Mouse (Mus musculus) adrenal gland, adult (tissue): ENCODE measurements at regions not wholly inside any gene's neighbourhood (a gene's known extent, or its start where the extent isn't known, plus 50 kb on each side); places are given as distances from the start of the nearest gene placed in this dataset.

Experiments
- DNase-seq, 2 experiments: peaks; one replicate each; pipeline ENCODE4 v3.0.0; 2022 to 2023; ENCODE audit warnings: low spot score in 1 of 2; ENCODE audit not compliant: inconsistent age in 2 of 2

DNA sequence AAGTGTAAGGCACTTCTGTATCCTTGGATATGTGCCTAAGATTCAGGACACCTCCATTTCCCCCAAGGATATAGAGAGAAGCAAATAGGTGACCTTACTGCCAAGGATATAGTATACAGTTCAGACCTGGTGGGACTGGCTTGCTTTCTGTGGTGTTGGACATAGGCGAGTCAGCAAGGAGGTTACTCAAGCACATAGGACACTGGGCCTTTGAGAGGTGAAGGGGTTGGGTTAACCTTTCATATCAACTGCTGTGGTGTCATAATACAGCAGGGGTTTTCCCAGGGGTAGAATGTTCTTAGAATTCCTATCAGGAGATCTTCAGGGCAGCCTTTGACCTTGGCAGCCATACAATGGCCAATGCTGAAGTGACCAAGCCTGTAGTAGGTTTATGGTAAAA is 71.5 kb upstream of the Tnfaip3 start:
- no peak for DNase-seq

DNA sequence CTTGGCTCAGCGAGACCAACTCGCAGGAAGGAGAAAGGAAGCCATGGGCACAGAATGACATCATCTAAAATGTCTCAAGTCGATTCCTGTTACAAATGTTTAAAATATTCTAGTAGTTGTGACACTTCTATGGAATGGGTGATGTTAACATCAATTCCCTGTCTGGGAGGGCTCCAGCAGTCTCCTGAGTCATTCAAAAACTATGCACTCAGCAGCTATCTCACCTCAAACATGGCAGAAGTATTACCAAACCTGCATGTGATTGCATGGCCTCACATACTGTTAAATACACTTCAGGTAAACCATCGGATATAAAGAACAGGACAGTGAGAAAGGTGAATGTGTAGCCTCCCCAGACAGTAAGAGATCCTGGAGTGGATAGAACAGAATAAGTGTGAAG is 66.7 kb upstream of the Tnfaip3 start:
- DNase-seq = no peak

DNA sequence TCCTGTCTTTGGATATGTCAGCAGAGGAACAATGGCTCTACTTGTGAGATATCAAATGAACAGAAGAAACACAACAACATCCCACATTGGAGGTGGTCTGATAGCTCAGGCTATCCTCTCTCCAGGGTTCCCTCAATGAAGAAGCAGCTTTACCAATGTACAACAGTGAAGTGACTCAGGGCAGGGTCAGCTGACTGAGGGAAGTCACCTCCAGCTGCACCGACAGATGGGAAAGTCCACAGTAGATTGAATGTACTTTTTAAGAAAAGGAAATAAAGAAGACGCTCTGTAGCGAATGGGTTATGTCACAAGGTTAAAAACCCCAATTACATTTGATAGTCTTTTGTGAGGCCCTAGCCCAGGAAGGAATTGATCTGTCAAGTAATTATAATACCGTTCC is 62.6 kb upstream of the Tnfaip3 start:
- no peak for DNase-seq

DNA sequence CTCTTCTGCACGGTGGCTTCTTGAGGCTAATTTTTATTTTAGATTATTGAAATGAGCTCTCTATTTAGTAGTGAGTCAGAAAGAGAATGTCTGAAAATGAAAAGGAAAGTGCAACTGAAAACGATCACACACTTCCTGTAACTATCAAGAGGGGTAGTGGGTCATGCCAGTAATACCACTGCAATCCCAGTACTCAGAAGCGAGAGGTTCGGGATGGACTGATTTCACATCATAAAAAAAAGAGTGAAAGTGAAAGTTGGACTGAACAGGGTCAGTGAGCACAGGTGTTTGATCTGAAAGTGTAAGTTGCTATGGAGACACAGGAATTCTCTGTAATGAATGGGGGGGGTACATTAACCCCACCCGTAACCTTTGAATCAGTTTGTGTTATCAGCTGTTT is 52.9 kb upstream of the Tnfaip3 start:
- DNase-seq = no peak

DNA sequence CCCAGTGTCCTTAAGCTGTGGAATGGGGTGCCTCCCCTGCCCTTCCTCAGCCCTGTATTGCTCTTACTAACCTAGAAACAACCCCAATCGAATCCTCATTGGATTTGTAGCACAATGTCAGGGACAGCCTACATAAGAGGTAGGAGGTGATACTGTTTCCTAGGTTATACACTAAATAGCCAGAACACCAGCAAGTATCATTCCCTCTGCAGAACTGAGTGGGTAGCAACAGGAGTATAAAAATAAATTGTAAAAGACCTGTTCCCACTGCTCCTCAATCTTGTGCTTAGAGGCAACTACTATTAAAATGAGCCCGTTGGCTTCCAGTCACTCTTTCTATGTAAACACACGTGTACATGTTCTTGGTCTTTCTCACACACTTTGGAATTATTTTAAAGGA is 52.2 kb upstream of the Tnfaip3 start:
- DNase-seq = no peak

DNA sequence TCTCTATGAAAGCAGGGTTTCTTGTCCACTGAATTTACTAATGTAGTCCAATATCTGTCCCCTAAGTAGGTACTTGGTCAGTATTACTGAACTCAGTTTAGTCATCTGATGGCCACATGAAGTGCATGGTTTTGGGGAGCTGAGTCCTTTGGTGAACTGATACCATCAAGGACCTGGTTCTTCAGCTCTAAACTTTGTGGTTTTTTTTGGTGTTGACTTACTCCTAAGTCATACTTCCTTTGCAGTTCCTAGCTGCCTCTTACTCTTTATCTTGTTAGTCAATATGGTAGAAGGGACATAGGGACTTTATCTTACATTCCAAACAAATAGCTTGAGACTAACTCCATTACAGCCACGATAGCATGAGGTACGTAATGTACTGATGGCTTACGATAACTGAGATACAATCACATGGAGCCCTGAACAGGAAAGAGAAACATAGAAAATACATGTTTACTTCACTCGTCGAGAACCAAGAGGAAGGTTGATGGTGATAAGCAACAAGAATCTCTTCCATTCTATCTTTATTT is 51.4 kb upstream of the Tnfaip3 start:
- DNase-seq = no peak
